Mouse (Mus musculus) heart, embryonic 10.5 days (tissue): ENCODE measurements at regions not wholly inside any gene's neighbourhood (a gene's known extent, or its start where the extent isn't known, plus 50 kb on each side); places are given as distances from the start of the nearest gene placed in this dataset.
A peak's percentile ranks its signal among the peaks of the same experiment; 100 is the strongest.

Experiments
- DNase-seq: peaks from one replicate; pipeline ENCODE4 v3.0.0-alpha.2; 2017; ENCODE audit warnings: low spot score
- H3K27ac ChIP-seq: fragments of 300-500 bp; sonication (generic); 2 replicates; pipeline ENCODE4 v1.5.1; 2016; ENCODE audit warnings: mild to moderate bottlenecking
- H3K27me3 ChIP-seq: fragments of 300-500 bp; sonication (generic); 2 replicates; pipeline ENCODE4 v1.6.1; 2016; ENCODE audit warnings: mild to moderate bottlenecking; ENCODE audit not compliant: poor library complexity, insufficient read depth, severe bottlenecking
- H3K36me3 ChIP-seq: fragments of 300-500 bp; sonication (generic); 2 replicates; pipeline ENCODE4 v1.6.1; 2016; ENCODE audit warnings: mild to moderate bottlenecking, moderate library complexity
- H3K4me1 ChIP-seq: fragments of 300-500 bp; sonication (generic); 2 replicates; pipeline ENCODE4 v1.6.1; 2016; ENCODE audit warnings: mild to moderate bottlenecking
- H3K4me3 ChIP-seq: fragments of 300-500 bp; sonication (generic); 2 replicates; pipeline ENCODE4 v1.5.1; 2016; ENCODE audit warnings: mild to moderate bottlenecking, moderate library complexity
- H3K9me3 ChIP-seq: fragments of 300-500 bp; sonication (generic); 2 replicates; pipeline ENCODE4 v1.6.1; 2016; ENCODE audit warnings: mild to moderate bottlenecking, moderate library complexity
- WGBS: fragments of 180-500 bp; shearing (Covaris S2); methylation state at CpG from one replicate; pipeline ENCODE4 v1.1.7; 2016; 5-methylcytosine and 5-hydroxymethylcytosine counted together

GRCm38 (mm10) chr13:28545797-28546196 is 288.5 kb downstream of the Gm11361 start:
- Histone ChIP-seq H3K4me1 (peaks cover 18% of the 10 kb centered on the region), H3K9me3 (no peaks in the 10 kb centered on the region), H3K36me3 (no peaks in the 10 kb centered on the region), H3K27ac (no peak overlapping the region), H3K4me3 (no peak overlapping the region), H3K27me3 (no peaks in the 10 kb centered on the region)
- WGBS = 93% methylated on average over 1 of the region's 1 CpGs
- DNase-seq = no peak

- Histone ChIP-seq H3K36me3 (no peaks in the 10 kb centered on the region), H3K9me3 (no peaks in the 10 kb centered on the region), H3K27ac (no peak overlapping the region), H3K4me3 (no peak overlapping the region), H3K4me1 (peaks cover 18% of the 10 kb centered on the region), H3K27me3 (no peaks in the 10 kb centered on the region)
- DNase-seq = no peak
- WGBS = 45% methylated on average over 2 of the region's 2 CpGs
These were observed 288.0 kb downstream of the Gm11361 start for GRCm38 (mm10) chr13:28545337-28545736.

- H3K9me3 ChIP-seq = no peaks in the 10 kb centered on the region
- H3K4me3 ChIP-seq = no peak overlapping the region
- H3K27ac ChIP-seq = no peak overlapping the region
- DNase-seq = no peak
- peaks cover 18% of the 10 kb centered on the region for H3K4me1 ChIP-seq
- whole genome bisulfite sequencing = 75% methylated on average over 2 of the region's 2 CpGs
- H3K27me3 ChIP-seq = no peaks in the 10 kb centered on the region
- no peaks in the 10 kb centered on the region for H3K36me3 ChIP-seq
These were observed 287.5 kb downstream of the Gm11361 start for GRCm38 (mm10) chr13:28544819-28545180.

GRCm38 (mm10) chr13:28544003-28544818 is 286.9 kb downstream of the Gm11361 start:
- Histone ChIP-seq H3K9me3 (no peaks in the 10 kb centered on the region), H3K4me3 (no peak overlapping the region), H3K27me3 (no peaks in the 10 kb centered on the region), H3K4me1 (peaks cover 18% of the 10 kb centered on the region), H3K36me3 (no peaks in the 10 kb centered on the region), H3K27ac (0 out of 2 replicates have a peak overlapping the region, but pooled peaks have one; percentile 62)
- no peak for DNase-seq
- 43% methylated on average over 17 of the region's 17 CpGs for WGBS

- WGBS = 86% methylated on average over 3 of the region's 3 CpGs
- no peaks in the 10 kb centered on the region for H3K9me3 ChIP-seq
- no peaks in the 10 kb centered on the region for H3K27me3 ChIP-seq
These were observed 284.3 kb downstream of the Gm11361 start for GRCm38 (mm10) chr13:28541607-28542006.

DNA sequence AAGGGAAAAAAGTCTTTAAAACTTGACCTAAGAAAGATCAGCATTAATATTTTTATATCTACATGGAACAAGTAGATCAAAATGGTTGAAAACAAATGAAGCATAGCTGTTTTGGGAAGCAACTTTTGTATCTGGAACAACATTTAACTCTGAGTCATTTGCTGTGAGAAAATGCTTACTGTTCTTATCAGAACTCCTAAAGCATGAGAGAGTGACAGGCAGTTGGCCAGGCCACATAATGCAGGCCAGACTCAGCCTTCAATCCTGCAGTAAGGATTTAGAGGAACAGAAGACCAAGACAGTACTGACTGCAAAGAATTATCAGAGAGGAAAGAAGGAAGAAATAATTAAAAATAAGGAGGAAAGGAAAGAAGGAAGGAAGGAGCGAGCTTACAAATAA is 275.8 kb downstream of the Gm11361 start:
- Histone ChIP-seq H3K27me3 (no peaks in the 10 kb centered on the region), H3K36me3 (no peaks in the 10 kb centered on the region), H3K4me1 (peaks cover 28% of the 10 kb centered on the region), H3K27ac (no peak overlapping the region), H3K4me3 (no peak overlapping the region), H3K9me3 (no peaks in the 10 kb centered on the region)
- 88% methylated on average over 1 of the region's 1 CpGs for WGBS
- no peak for DNase-seq

More at GRCm38 (mm10) chr13:28541607-28542006, 284.3 kb downstream of the Gm11361 start:
- Histone ChIP-seq H3K36me3 (no peaks in the 10 kb centered on the region; the same call in 1 of the 2 replicates), H3K4me1 (peaks cover 18% of the 10 kb centered on the region), H3K27ac (no peak overlapping the region), H3K4me3 (no peak overlapping the region)
- no peak for DNase-seq

- Histone ChIP-seq H3K27me3 (no peaks in the 10 kb centered on the region), H3K4me1 (peaks cover 28% of the 10 kb centered on the region), H3K9me3 (no peaks in the 10 kb centered on the region), H3K27ac (peak overlapping the region; percentile 17; the same call in 1 of the 2 replicates), H3K36me3 (no peaks in the 10 kb centered on the region), H3K4me3 (no peak overlapping the region)
- WGBS = 80% methylated on average over 3 of the region's 3 CpGs
- DNase-seq = no peak
These were observed 274.9 kb downstream of the Gm11361 start for GRCm38 (mm10) chr13:28532278-28532677.

DNA sequence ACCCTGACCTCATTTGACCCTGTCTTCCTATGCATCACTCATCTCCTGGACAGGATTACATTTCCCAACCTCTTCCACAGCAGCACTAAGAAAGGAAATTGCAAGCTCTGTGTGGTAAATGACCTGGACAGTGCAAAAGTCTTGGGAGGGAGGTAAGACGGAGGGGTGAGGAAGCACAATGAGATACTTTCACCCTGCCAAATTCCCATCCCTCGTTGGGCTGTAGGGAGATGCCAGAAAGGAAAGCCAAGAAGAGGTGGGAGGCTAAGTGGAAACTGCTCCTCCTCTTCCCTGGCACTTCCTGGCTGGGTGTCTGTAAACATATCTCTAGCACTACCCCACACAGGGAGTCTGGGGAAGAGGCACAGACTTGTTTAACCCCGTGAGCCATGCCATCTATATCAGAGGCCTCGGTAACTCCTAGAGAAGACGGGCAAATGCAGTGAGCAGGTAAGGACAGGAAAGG is 274.2 kb downstream of the Gm11361 start:
- WGBS = 72% methylated on average over 5 of the region's 5 CpGs
- H3K27me3 ChIP-seq = no peaks in the 10 kb centered on the region
- no peak for DNase-seq
- peaks cover 28% of the 10 kb centered on the region for H3K4me1 ChIP-seq
- H3K36me3 ChIP-seq = no peaks in the 10 kb centered on the region
- H3K4me3 ChIP-seq = no peak overlapping the region
- H3K9me3 ChIP-seq = no peaks in the 10 kb centered on the region
- H3K27ac ChIP-seq = peak overlapping the region; percentile 17; the same call in 1 of the 2 replicates

DNA sequence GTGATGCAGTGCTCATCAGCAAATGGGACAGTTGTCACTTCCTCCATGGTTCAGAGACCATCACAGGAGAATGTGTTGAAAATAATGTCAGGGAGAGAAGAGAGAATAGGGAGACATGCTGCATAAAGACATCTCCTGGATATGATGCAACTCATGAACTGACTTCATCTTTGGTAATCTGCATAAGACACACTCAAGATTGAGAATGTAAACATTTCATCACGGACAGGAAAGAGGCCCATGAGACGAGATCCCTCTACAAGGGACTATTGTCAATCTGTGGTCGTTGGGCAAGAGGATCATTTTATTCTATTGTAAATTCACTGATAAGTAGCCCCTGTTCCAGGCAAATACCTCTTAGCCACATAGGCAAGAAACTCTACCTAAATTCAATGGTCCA is 273.6 kb downstream of the Gm11361 start:
- H3K4me3 ChIP-seq = no peak overlapping the region
- 79% methylated on average over 3 of the region's 3 CpGs for WGBS
- H3K27ac ChIP-seq = no peak overlapping the region
- no peaks in the 10 kb centered on the region for H3K9me3 ChIP-seq
- H3K27me3 ChIP-seq = no peaks in the 10 kb centered on the region
- DNase-seq = no peak
- peaks cover 28% of the 10 kb centered on the region for H3K4me1 ChIP-seq
- no peaks in the 10 kb centered on the region for H3K36me3 ChIP-seq

- Histone ChIP-seq H3K27ac (no peak overlapping the region), H3K36me3 (no peaks in the 10 kb centered on the region), H3K27me3 (no peaks in the 10 kb centered on the region), H3K4me3 (no peak overlapping the region), H3K9me3 (no peaks in the 10 kb centered on the region), H3K4me1 (peaks cover 18% of the 10 kb centered on the region; the same call in 1 of the 2 replicates)
- DNase-seq = no peak
- WGBS = 88% methylated on average over 4 of the region's 4 CpGs
These were observed 271.7 kb downstream of the Gm11361 start for GRCm38 (mm10) chr13:28528898-28529511.

DNA sequence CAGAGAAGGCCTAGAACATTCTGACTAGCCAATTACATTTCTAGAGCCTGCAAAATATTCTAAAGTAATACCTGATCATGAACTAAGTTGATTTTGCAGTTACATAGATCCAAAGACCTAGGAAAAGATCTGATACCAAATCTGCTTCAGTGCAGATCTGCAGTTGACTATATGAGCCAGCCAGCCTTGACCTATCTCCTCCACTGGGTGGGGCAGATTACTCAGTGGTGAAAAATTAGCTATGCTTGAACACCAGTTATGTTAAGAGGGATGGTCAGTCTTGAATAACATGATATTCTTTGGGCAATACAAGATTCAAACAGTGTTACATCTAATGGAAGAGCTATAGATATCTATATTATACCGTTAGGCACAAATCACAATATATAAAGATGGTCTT is 269.0 kb downstream of the Gm11361 start:
- no peak overlapping the region for H3K4me3 ChIP-seq
- no peaks in the 10 kb centered on the region for H3K36me3 ChIP-seq
- no peak for DNase-seq
- 85% methylated on average over 1 of the region's 1 CpGs for WGBS
- no peaks in the 10 kb centered on the region for H3K9me3 ChIP-seq
- no peak overlapping the region for H3K27ac ChIP-seq
- peaks cover under 1% of the 10 kb centered on the region; the same call in 1 of the 2 replicates for H3K4me1 ChIP-seq
- H3K27me3 ChIP-seq = no peaks in the 10 kb centered on the region

- no peak overlapping the region for H3K4me3 ChIP-seq
- no peaks in the 10 kb centered on the region for H3K4me1 ChIP-seq
- no peak for DNase-seq
- no peaks in the 10 kb centered on the region for H3K36me3 ChIP-seq
- no peaks in the 10 kb centered on the region for H3K27me3 ChIP-seq
- WGBS = 88% methylated on average over 3 of the region's 3 CpGs
- H3K27ac ChIP-seq = no peak overlapping the region
- H3K9me3 ChIP-seq = no peaks in the 10 kb centered on the region
These were observed 267.1 kb downstream of the Gm11361 start for GRCm38 (mm10) chr13:28524411-28524810.

GRCm38 (mm10) chr13:28520127-28520482 is 262.8 kb downstream of the Gm11361 start:
- Histone ChIP-seq H3K27me3 (no peaks in the 10 kb centered on the region), H3K36me3 (no peaks in the 10 kb centered on the region), H3K9me3 (no peaks in the 10 kb centered on the region), H3K4me1 (no peaks in the 10 kb centered on the region), H3K27ac (no peak overlapping the region), H3K4me3 (no peak overlapping the region)
- 60% methylated on average over 1 of the region's 1 CpGs for WGBS
- DNase-seq = no peak
